Mouse (Mus musculus) heart, embryonic 13.5 days (tissue): Measurements from ENCODE around the gene Gm3676. TPM values are rescaled to one million over a fixed set of nuclear protein-coding genes. Genes with fewer than 3 reads are reported as not detected.
"Not testable (repeated sequence)": the region's sequence is repeated elsewhere in the genome, so short reads cannot be mapped to it uniquely, and the experiment has no call there.

Experiments used
- ATAC-seq: fragments of 200-750 bp; cut with Nextera tagmentation; 2 replicates; pipeline ENCODE4 v1.8.0; 2017; ENCODE audit warnings: moderate TSS enrichment; ENCODE audit not compliant: insufficient number of reproducible peaks, low FRiP score, low TSS enrichment; ENCODE audit errors: extremely low read depth
- H3K27ac ChIP-seq: fragments of 300-500 bp; sonication (generic); replicated peaks from 2 replicates; pipeline ENCODE4 v1.5.1; 2015; ENCODE audit warnings: moderate library complexity, mild to moderate bottlenecking, inconsistent platforms
- H3K27me3 ChIP-seq: fragments of 300-500 bp; sonication (generic); replicated peaks from 2 replicates; pipeline ENCODE4 v1.6.1; 2015; ENCODE audit warnings: mild to moderate bottlenecking, inconsistent platforms
- H3K36me3 ChIP-seq: fragments of 300-500 bp; sonication (generic); 2 replicates; pipeline ENCODE4 v1.6.1; 2015; ENCODE audit warnings: mild to moderate bottlenecking, inconsistent platforms
- H3K4me1 ChIP-seq: fragments of 300-500 bp; sonication (generic); 2 replicates; pipeline ENCODE4 v1.6.1; 2015; ENCODE audit warnings: inconsistent platforms
- H3K4me2 ChIP-seq: fragments of 300-500 bp; sonication (generic); 2 replicates; pipeline ENCODE4 v1.6.1; 2015; ENCODE audit warnings: inconsistent platforms, mild to moderate bottlenecking, moderate library complexity
- H3K4me3 ChIP-seq: fragments of 300-500 bp; sonication (generic); 2 replicates; pipeline ENCODE4 v1.5.1; 2015; ENCODE audit warnings: moderate library complexity, mild to moderate bottlenecking, inconsistent platforms
- H3K9ac ChIP-seq: fragments of 300-500 bp; sonication (generic); 2 replicates; pipeline ENCODE4 v1.6.1; 2015; ENCODE audit warnings: inconsistent platforms, mild to moderate bottlenecking, moderate library complexity
- H3K9me3 ChIP-seq: fragments of 300-500 bp; sonication (generic); 2 replicates; pipeline ENCODE4 v1.6.1; 2016; ENCODE audit warnings: inconsistent platforms
- WGBS: fragments of 180-500 bp; shearing (Covaris S2); methylation state at CpG from one replicate; pipeline ENCODE4 v1.1.7; 2015; ENCODE audit warnings: mixed read lengths; 5-methylcytosine and 5-hydroxymethylcytosine counted together
- polyA plus RNA-seq: library from polyadenylated mRNA; unstranded; fragments of >200 nt; fragmentation: Nextera tagmentation; extraction: Ambion mirVana; gene quantifications from 2 replicates; pipeline ENCODE4 v1.2.1, GENCODE M21; 2015

Gm3676 gene
- polyA plus RNA-seq: not detected in 2 replicates

GRCm38 (mm10) chr14:41646387-41646786 is at the start of gene Gm3676:
Gm3676 (minus strand) TSS chr14:41646487.
- not testable (repeated sequence) for H3K4me3 ChIP-seq, ATAC-seq, H3K9me3 ChIP-seq, H3K4me2 ChIP-seq, H3K36me3 ChIP-seq, H3K4me1 ChIP-seq, H3K27me3 ChIP-seq, H3K9ac ChIP-seq, H3K27ac ChIP-seq
- no CpG with 5 or more reads among the region's 1 CpGs for WGBS

- H3K27me3 ChIP-seq, H3K9me3 ChIP-seq, H3K36me3 ChIP-seq, ATAC-seq, H3K9ac ChIP-seq, H3K27ac ChIP-seq, H3K4me1 ChIP-seq, H3K4me2 ChIP-seq, H3K4me3 ChIP-seq: not testable (repeated sequence)
- 71% methylated on average over 2 of the region's 2 CpGs for WGBS
These were observed 1.9 kb upstream of the Gm3676 start for GRCm38 (mm10) chr14:41648176-41648575.

- H3K27me3 ChIP-seq, H3K4me3 ChIP-seq, H3K9ac ChIP-seq, H3K36me3 ChIP-seq, H3K9me3 ChIP-seq, H3K4me2 ChIP-seq, ATAC-seq, H3K4me1 ChIP-seq, H3K27ac ChIP-seq: not testable (repeated sequence)
- 89% methylated on average over 9 of the region's 11 CpGs for WGBS
These were observed 16.1 kb downstream of the Gm3676 start for GRCm38 (mm10) chr14:41630144-41630543.

GRCm38 (mm10) chr14:41624512-41624911 is 21.8 kb downstream of the Gm3676 start, which contains the start of gene Gm3072:
Gm3072 (minus strand) TSS chr14:41624612.
- H3K4me3 ChIP-seq, ATAC-seq, H3K4me2 ChIP-seq, H3K4me1 ChIP-seq, H3K36me3 ChIP-seq, H3K27me3 ChIP-seq, H3K9ac ChIP-seq, H3K27ac ChIP-seq, H3K9me3 ChIP-seq: not testable (repeated sequence)
- WGBS: 67% methylated on average over 1 of the region's 2 CpGs

- not testable (repeated sequence) for H3K9ac ChIP-seq, H3K4me1 ChIP-seq, H3K27me3 ChIP-seq, H3K9me3 ChIP-seq, H3K4me2 ChIP-seq, H3K4me3 ChIP-seq, ATAC-seq, H3K36me3 ChIP-seq, H3K27ac ChIP-seq
- WGBS: 83% methylated on average over 5 of the region's 5 CpGs
These were observed 23.8 kb downstream of the Gm3676 start for GRCm38 (mm10) chr14:41622535-41622934.

DNA sequence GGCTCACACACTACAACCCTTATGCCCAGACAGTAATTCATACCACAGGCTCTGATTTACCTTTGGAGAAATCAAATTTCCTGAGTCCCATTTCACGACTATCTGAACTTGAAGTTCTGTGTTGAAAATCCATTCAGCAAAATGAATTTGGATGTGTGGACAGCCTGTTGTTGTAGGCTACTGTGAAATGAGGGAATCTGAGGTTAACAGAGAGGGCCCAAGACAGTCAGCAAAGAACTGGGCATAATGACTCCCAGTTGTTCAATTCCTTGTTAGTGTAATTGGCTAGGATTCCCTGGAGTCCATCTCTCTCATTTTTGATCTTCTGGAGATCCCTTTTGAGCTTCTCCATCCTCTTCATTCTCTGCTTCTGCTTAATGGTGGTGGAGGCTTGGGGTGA is 35.6 kb downstream of the Gm3676 start:
- H3K36me3 ChIP-seq, H3K4me3 ChIP-seq, H3K9ac ChIP-seq, H3K4me1 ChIP-seq, H3K4me2 ChIP-seq, ATAC-seq, H3K27ac ChIP-seq, H3K9me3 ChIP-seq, H3K27me3 ChIP-seq: not testable (repeated sequence)
- WGBS: 52% methylated on average over 1 of the region's 1 CpGs

- not testable (repeated sequence) for H3K9me3 ChIP-seq, H3K27ac ChIP-seq, H3K4me1 ChIP-seq, H3K27me3 ChIP-seq, H3K36me3 ChIP-seq, H3K4me2 ChIP-seq, ATAC-seq, H3K4me3 ChIP-seq, H3K9ac ChIP-seq
- WGBS: 85% methylated on average over 15 of the region's 15 CpGs
These were observed 45.4 kb downstream of the Gm3676 start for GRCm38 (mm10) chr14:41600935-41601334.

Other genes starting within 250 kb of the Gm3676 start
- gene Gm6482, start 238.2 kb downstream of the Gm3676 start, polyA plus RNA-seq: not detected in 2 replicates
- not detected in 2 replicates for gene Gm7954, start 193.0 kb downstream of the Gm3676 start, polyA plus RNA-seq
- not detected in 2 replicates for gene Gm3486, start 157.0 kb downstream of the Gm3676 start, polyA plus RNA-seq
- gene Gm7970, start 90.9 kb downstream of the Gm3676 start, polyA plus RNA-seq: not detected in 2 replicates
- gene 1700049E17Rik2, start 73.3 kb downstream of the Gm3676 start, polyA plus RNA-seq: not detected in 2 replicates
- gene Gm3072, start 21.9 kb downstream of the Gm3676 start, polyA plus RNA-seq: not detected in 2 replicates
- gene Gm8068, start 55.4 kb upstream of the Gm3676 start, polyA plus RNA-seq: not detected in 2 replicates
- gene Gm7929, start 104.1 kb upstream of the Gm3676 start, polyA plus RNA-seq: not detected in 2 replicates
- not detected in 2 replicates for gene Gm47189, start 126.0 kb upstream of the Gm3676 start, polyA plus RNA-seq